Mouse (Mus musculus): ENCODE results near the gene Nup62. TPM values are rescaled to one million over a fixed set of nuclear protein-coding genes. Genes with fewer than 3 reads are reported as not detected.

Nup62 gene
- polyA plus RNA-seq, 1 experiment from 2014 or later, result 57.6 TPM

DNA sequence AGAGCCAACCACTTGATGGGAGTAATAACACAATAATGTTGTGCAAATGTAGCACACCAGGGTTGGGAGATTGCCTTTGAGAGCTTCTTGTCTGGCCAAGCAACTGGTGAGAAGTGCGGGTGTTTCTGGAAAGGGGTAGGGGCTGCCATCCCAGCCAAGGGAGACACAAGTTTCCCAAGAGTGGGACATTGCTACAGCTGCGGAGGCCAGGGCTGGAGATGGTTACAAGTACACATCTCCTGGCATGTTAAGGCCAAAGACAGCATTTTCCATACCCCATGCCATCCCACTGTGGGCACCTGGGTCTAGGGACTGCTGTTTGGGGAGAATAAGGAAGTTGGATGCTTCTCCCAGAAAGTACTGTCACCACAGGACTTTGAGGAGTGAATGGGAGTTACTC, 37.2 kb downstream of the Nup62 start:
- DNase-seq (ENCODE audit: low spot score) (no peak), ATAC-seq (replicated peaks; ENCODE audit: low FRiP score, low read depth) (no peak)
- Histone ChIP-seq H3K4me2 (ENCODE audit: low read length) (no peak overlapping the region), H3K27ac (no peak overlapping the region), H3K27me3 (ENCODE audit: insufficient read depth, low read length) (no peaks in the 10 kb centered on the region), H3K9me3 (replicated peaks; ENCODE audit: low read length) (no peaks in the 10 kb centered on the region), H3K9ac (ENCODE audit: low read depth, low read length) (no peak overlapping the region), H3K4me3 (replicated peaks; ENCODE audit: low read depth, low read length) (no peak overlapping the region), H3K4me1 (replicated peaks; ENCODE audit: insufficient read depth, low read length) (peaks cover 35% of the 10 kb centered on the region), H3K36me3 (ENCODE audit: insufficient read depth, low read length) (no peaks in the 10 kb centered on the region)
- TF ChIP-seq CTCF (IDR thresholded peaks at IDR 0.05; ENCODE audit: low read depth), result no peak
- WGBS, result 90% methylated on average over 2 of the region's 2 CpGs

DNA sequence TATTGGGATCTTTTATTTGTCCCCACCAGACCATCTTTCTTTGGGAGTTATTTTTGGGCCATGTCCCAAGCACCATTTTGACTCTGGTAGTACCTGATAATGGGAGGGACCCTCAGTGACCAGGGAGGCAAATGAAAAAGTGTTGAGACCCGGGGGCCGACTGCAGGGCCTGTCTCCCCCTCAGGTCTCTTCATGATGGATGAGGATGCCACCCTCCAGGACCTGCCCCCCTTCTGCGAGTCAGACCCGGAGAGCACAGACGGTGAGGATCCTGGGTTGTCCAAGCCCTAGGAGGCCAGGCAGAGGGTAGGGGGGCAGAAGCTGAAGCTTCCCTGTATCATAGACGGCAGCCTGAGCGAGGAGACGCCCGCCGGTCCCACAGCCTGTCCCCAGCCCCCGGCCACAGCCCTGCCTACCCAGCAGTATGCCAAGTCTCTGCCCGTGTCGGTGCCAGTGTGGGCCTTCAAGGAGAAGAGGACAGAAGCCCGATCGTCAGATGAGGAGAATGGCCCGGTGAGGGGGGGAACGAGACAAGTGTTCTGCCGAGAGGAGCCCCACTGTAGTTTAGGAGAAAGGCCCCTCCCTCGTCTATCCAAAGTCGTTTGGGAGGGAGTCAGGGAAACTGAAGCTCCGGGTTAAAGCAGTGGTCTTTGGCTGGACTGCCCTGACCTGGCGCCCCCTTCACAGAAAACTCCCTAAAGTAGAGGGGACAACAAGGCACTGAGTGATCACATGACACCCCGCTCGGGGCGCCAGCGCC, 37.9 kb downstream of the Nup62 start:
- peak overlapping the region; percentile 96 for H3K27ac ChIP-seq
- peak overlapping the region; percentile 54 for H3K9ac ChIP-seq (ENCODE audit: low read depth, low read length)
- H3K27me3 ChIP-seq (ENCODE audit: insufficient read depth, low read length), result no peaks in the 10 kb centered on the region
- peaks cover 35% of the 10 kb centered on the region for H3K4me1 ChIP-seq (replicated peaks; ENCODE audit: insufficient read depth, low read length)
- ATAC-seq (replicated peaks; ENCODE audit: low FRiP score, low read depth) (no peak), DNase-seq (ENCODE audit: low spot score) (no peak)
- H3K36me3 ChIP-seq (ENCODE audit: insufficient read depth, low read length), result no peaks in the 10 kb centered on the region
- TF ChIP-seq CTCF (IDR thresholded peaks at IDR 0.05; ENCODE audit: low read depth), result no peak
- 21% methylated on average over 26 of the region's 26 CpGs for WGBS
- peak overlapping the region; percentile 90 for H3K4me2 ChIP-seq (ENCODE audit: low read length)
- H3K4me3 ChIP-seq (replicated peaks; ENCODE audit: low read depth, low read length), result peak overlapping the region; percentile 47
- no peaks in the 10 kb centered on the region for H3K9me3 ChIP-seq (replicated peaks; ENCODE audit: low read length)

- Histone ChIP-seq H3K9ac (ENCODE audit: low read depth, low read length) (peak overlapping the region; percentile 54), H3K27me3 (ENCODE audit: insufficient read depth, low read length) (no peaks in the 10 kb centered on the region), H3K4me2 (ENCODE audit: low read length) (peak overlapping the region; percentile 90), H3K9me3 (replicated peaks; ENCODE audit: low read length) (no peaks in the 10 kb centered on the region), H3K4me3 (replicated peaks; ENCODE audit: low read depth, low read length) (peak overlapping the region; percentile 47), H3K4me1 (replicated peaks; ENCODE audit: insufficient read depth, low read length) (peaks cover 35% of the 10 kb centered on the region), H3K27ac (peak overlapping the region; percentile 96), H3K36me3 (ENCODE audit: insufficient read depth, low read length) (no peaks in the 10 kb centered on the region)
- TF ChIP-seq CTCF (IDR thresholded peaks at IDR 0.05; ENCODE audit: low read depth), result no peak
- WGBS, result under 1% methylated on average over 45 of the region's 45 CpGs
- DNase-seq (ENCODE audit: low spot score) (peak; percentile 93), ATAC-seq (replicated peaks; ENCODE audit: low FRiP score, low read depth) (peak; percentile 65)
Observed at GRCm38 (mm10) chr7:44854356-44855031, 38.6 kb downstream of the Nup62 start.

GRCm38 (mm10) chr7:44855036-44855435, 39.1 kb downstream of the Nup62 start:
- ATAC-seq (replicated peaks; ENCODE audit: low FRiP score, low read depth), result peak; percentile 1; the same call in 1 of the 2 replicates
- H3K9ac ChIP-seq (ENCODE audit: low read depth, low read length), result peak overlapping the region; percentile 54
- no peaks in the 10 kb centered on the region for H3K27me3 ChIP-seq (ENCODE audit: insufficient read depth, low read length)
- 35% methylated on average over 10 of the region's 10 CpGs for WGBS
- H3K9me3 ChIP-seq (replicated peaks; ENCODE audit: low read length), result no peaks in the 10 kb centered on the region
- H3K27ac ChIP-seq, result peak overlapping the region; percentile 96
- H3K4me1 ChIP-seq (replicated peaks; ENCODE audit: insufficient read depth, low read length), result peaks cover 35% of the 10 kb centered on the region
- H3K4me2 ChIP-seq (ENCODE audit: low read length), result peak overlapping the region; percentile 90
- TF ChIP-seq CTCF (IDR thresholded peaks at IDR 0.05; ENCODE audit: low read depth), result no peak
- no peak for DNase-seq (ENCODE audit: low spot score)
- peak overlapping the region; percentile 47 for H3K4me3 ChIP-seq (replicated peaks; ENCODE audit: low read depth, low read length)
- H3K36me3 ChIP-seq (ENCODE audit: insufficient read depth, low read length), result no peaks in the 10 kb centered on the region

DNA sequence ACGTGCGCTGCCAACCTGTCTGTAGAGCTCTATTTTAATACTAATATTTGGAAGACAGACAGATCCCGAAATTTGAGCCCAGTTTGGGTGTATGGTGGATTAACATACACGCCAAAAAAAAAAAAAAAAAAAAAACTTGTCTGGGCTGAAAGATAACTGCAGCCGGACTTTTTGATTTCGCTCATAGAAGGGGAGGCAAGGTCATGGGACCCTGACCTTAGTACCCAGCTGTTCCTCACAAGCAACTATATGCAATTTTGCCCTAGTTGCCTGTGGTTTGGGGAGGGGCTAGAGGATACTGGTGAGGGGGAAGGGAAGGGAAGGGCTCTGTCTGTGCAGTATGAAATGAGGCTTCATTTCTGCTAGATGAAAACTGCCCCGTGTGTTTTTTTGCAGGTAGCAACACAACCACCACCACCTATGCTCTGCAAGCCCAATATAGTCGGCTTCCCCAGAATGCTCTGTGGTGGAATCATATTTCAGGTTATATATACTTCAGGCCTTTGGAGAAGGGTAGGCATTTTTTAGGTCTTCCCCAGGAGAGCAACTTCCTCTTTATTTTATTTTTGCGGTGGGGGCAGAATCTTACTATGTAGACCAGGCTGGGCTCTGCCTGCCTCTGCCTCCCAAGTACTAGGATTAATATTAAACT, 40.5 kb downstream of the Nup62 start:
- Histone ChIP-seq H3K27me3 (ENCODE audit: insufficient read depth, low read length) (no peaks in the 10 kb centered on the region), H3K4me3 (replicated peaks; ENCODE audit: low read depth, low read length) (peak overlapping the region; percentile 73; the same call in 1 of the 2 replicates), H3K4me2 (ENCODE audit: low read length) (peak overlapping the region; percentile 92), H3K36me3 (ENCODE audit: insufficient read depth, low read length) (no peaks in the 10 kb centered on the region), H3K9ac (ENCODE audit: low read depth, low read length) (no peak overlapping the region), H3K9me3 (replicated peaks; ENCODE audit: low read length) (no peaks in the 10 kb centered on the region), H3K27ac (peak overlapping the region; percentile 92), H3K4me1 (replicated peaks; ENCODE audit: insufficient read depth, low read length) (peaks cover 28% of the 10 kb centered on the region)
- TF ChIP-seq CTCF (IDR thresholded peaks at IDR 0.05; ENCODE audit: low read depth), result no peak
- ATAC-seq (replicated peaks; ENCODE audit: low FRiP score, low read depth) (no peak), DNase-seq (ENCODE audit: low spot score) (no peak)
- WGBS, result 59% methylated on average over 9 of the region's 9 CpGs

DNA sequence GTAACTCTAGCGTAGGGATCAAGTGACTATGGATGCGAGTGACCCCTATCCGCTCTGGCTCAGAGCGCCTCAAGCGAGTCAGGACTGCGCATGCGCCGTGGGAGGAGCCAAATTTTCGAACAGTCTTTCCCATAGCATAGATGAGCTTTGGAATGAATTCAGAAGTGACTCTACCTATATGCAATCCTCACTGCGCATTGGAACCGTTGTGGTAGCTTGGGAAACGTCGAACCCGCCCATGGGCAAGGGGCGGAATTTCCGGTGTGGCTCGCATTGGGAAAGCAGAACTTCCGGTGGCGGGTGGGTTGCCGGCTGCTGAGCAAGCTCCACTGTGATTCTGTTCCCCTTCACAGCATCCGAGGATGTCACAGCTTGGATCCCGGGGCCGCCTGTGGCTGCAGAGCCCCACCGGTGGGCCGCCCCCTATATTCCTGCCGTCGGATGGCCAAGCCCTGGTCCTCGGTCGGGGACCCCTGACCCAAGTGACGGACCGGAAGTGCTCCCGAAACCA, 41.2 kb downstream of the Nup62 start, which contains the start of gene Pnkp:
Gene Pnkp, plus strand, starts transcription at position 98 of the 511 bp plus-strand sequence.
- peak; percentile 10; the same call in 1 of the 2 replicates for TF ChIP-seq CTCF (IDR thresholded peaks at IDR 0.05; ENCODE audit: low read depth)
- ATAC-seq (replicated peaks; ENCODE audit: low FRiP score, low read depth), result peak; percentile 3; the same call in 1 of the 2 replicates
- H3K27me3 ChIP-seq (ENCODE audit: insufficient read depth, low read length), result no peaks in the 10 kb centered on the region
- peak within 1 kb of the TSS; percentile 73 for H3K4me3 ChIP-seq (replicated peaks; ENCODE audit: low read depth, low read length)
- peak within 1 kb of the TSS; percentile 92 for H3K4me2 ChIP-seq (ENCODE audit: low read length)
- 0 out of 2 replicates have a peak, but pooled peaks cover 2% of the 10 kb centered on the region for H3K36me3 ChIP-seq (ENCODE audit: insufficient read depth, low read length)
- H3K27ac ChIP-seq, result peak within 1 kb of the TSS; percentile 92
- WGBS, result under 1% methylated on average over 32 of the region's 32 CpGs
- H3K4me1 ChIP-seq (replicated peaks; ENCODE audit: insufficient read depth, low read length), result peaks cover 28% of the 10 kb centered on the region
- peak; percentile 90 for DNase-seq (ENCODE audit: low spot score)
- H3K9me3 ChIP-seq (replicated peaks; ENCODE audit: low read length), result no peaks in the 10 kb centered on the region
- peak within 1 kb of the TSS; percentile 82 for H3K9ac ChIP-seq (ENCODE audit: low read depth, low read length)

Data from kidney, postnatal 0 days (tissue).